Mouse (Mus musculus) cortical plate, adult 2 months (tissue): ENCODE data around the gene Fzr1.

Experiments used
- CTCF ChIP-seq: fragments of 200-500 bp; IDR thresholded peaks from 2 replicates; pipeline ENCODE4 v1.5.1; 2011; ENCODE audit warnings: mild to moderate bottlenecking, control low read depth, low read length; ENCODE audit not compliant: insufficient read depth; ENCODE audit errors: extremely low read depth
- POLR2A ChIP-seq: fragments of 200-500 bp; IDR thresholded peaks from 2 replicates; pipeline ENCODE4 v1.6.1; 2011; ENCODE audit warnings: mild to moderate bottlenecking, low read length, control low read depth; ENCODE audit not compliant: insufficient read depth; ENCODE audit errors: extremely low read depth

- no peak for TF ChIP-seq CTCF
- no peak for TF ChIP-seq POLR2A
Measured at GRCm38 (mm10) chr10:81401521-81402226, 23.4 kb upstream of the Fzr1 start.
